Mouse (Mus musculus) central nervous system, embryonic 18 days (tissue): ENCODE measurements around the gene Pcdh19. TPM values are rescaled to one million over a fixed set of nuclear protein-coding genes. Genes with fewer than 3 reads are reported as not detected.

ENCODE experiments used
- polyA plus RNA-seq: library from polyadenylated mRNA; depleted of rRNA; stranded (reverse); fragments of >200 nt; gene quantifications from 2 replicates; pipeline ENCODE4 v1.2.3, GENCODE M21; 2012; rRNA removed

Gene Pcdh19
- polyA plus RNA-seq = 21.6 and 24.2 TPM in 2 replicates

GRCm38 (mm10) chrX:133688840-133689239, at the start of gene Pcdh19:
Gene Pcdh19 (minus strand): TSS chrX:133688987.

Other genes with a start within 250 kb of the Pcdh19 start
- gene Tnmd, start 162.0 kb upstream of the Pcdh19 start, polyA plus RNA-seq = 0.13 and 3.5 TPM in 2 replicates
- 130 and 149 TPM in 2 replicates for gene Tspan6, start 209.4 kb upstream of the Pcdh19 start, polyA plus RNA-seq
- gene Srpx2, start 219.4 kb upstream of the Pcdh19 start, polyA plus RNA-seq = 1.4 and 2.4 TPM in 2 replicates